Mouse (Mus musculus): ENCODE measurements around the gene Clic1.
A peak's percentile ranks its signal among the peaks of the same experiment; 100 is the strongest.

Clic1 gene

GRCm38 (mm10) chr17:35045807-35046680 is 3.7 kb upstream of the Clic1 start:
- no peak for DNase-seq

GRCm38 (mm10) chr17:35046681-35047455 is 2.9 kb upstream of the Clic1 start, which contains the start of gene Msh5:
Gene Msh5, minus strand, starts transcription at chr17:35046745.
- peak; percentile 99 for DNase-seq

GRCm38 (mm10) chr17:35047688-35048087 is 2.1 kb upstream of the Clic1 start:
- DNase-seq, result peak in 1 of 2 experiments; percentile 54

- DNase-seq, result no peak
Measured at GRCm38 (mm10) chr17:35048149-35048931, 1.4 kb upstream of the Clic1 start.

DNA sequence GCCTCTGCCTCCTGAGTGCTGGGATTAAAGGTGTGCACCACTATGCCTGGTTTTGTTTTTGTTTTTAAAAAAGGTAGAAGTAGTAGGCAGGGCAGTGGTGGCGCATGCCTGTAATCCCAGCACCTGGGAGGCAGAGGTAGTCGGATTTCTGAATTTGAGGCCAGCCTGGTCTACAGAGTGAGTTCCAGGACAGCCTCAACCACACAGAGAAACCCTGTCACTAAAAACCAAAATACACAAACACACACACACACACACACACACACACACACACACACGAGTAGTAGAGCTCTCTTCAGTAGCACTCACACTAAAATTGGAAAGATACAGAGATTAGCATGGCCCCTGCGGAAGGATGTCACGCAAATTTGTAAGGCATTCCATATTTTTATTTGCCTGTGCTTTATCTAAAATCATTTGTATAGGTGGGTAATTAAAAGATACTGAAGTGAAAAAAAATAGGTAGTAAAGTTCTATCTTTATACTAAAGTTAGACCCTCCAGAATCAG is 780 bp upstream of the Clic1 start:
- no peak for DNase-seq

DNA sequence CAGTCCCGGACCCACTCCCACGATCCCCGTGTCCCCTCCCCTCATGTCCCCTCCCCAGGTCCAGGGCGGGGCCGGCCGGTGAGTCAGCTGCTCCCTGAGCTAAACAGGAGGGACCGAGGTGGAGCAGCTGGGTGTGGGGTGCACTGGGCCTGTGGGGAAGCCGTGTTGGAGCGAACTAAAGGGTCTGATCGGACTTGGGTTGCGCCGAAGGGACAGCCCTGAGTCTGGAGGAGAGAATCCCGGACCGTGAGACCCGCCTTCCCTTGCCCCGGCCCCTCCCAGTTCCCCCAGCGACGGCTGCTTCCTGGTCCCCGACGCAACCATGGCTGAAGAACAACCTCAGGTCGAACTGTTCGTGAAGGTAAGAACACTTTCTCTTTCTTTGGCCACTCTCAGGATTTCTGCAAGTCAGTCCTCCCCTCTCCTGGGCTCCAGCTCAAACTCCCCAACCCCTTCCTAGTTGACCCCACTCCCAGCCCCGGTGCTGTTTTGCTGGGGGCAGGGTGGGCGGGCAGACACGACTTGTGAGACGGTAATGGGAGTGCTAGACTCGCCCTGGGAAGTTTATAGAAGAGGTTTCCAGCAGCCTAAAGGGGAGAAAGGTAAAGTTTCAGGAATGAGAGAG is 472 bp downstream of the Clic1 start:
- DNase-seq, result peak; percentile 88

DNA sequence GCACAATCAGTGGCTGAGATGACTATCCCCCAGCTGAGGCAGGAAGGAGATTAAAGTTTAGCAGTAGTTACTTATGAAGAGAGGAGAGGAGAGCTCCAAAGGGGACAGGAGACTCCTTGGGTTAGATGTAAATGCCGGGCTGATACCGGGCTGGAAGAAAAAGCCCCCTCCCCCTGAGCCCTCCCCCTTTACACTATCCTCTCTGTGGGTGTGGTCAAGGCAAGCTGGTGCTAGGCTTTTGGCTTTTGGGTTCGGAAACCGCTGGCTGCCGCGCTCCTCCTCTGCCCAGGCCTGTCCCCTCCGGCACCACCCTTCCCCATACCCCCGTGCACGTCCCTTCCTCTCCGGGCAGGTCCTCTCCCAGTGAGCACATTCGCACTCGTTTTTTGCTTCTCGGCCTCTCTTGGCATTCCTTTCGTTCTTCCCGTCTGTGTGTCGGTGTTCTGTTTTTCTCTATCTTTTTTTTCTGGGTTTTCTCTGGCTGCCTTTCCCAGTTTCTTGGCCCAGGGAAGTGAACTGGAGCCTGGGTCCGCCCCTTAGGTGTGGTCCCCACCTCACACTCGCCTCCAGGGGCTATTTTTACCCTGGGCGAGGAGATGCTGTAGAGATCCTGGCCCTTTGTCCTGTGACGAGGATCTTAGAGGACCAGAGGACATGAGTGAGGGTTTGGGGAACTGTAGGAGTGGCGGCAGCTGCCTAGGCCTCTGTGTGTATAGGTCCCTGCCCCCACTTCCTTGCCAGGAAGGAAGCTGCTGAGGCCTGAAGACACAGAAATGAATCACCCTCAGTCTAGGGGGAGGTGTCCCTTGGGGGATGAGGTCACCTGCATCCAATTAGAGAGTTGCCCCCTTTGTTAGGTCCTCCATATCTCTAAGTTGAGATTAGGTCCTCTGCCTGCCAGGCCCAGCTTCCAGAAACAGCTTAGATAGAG is 1.7 kb downstream of the Clic1 start:
- peak; percentile 86 to 90 for DNase-seq

- no peak for DNase-seq
Measured at GRCm38 (mm10) chr17:35052271-35052798, 2.6 kb downstream of the Clic1 start.

DNA sequence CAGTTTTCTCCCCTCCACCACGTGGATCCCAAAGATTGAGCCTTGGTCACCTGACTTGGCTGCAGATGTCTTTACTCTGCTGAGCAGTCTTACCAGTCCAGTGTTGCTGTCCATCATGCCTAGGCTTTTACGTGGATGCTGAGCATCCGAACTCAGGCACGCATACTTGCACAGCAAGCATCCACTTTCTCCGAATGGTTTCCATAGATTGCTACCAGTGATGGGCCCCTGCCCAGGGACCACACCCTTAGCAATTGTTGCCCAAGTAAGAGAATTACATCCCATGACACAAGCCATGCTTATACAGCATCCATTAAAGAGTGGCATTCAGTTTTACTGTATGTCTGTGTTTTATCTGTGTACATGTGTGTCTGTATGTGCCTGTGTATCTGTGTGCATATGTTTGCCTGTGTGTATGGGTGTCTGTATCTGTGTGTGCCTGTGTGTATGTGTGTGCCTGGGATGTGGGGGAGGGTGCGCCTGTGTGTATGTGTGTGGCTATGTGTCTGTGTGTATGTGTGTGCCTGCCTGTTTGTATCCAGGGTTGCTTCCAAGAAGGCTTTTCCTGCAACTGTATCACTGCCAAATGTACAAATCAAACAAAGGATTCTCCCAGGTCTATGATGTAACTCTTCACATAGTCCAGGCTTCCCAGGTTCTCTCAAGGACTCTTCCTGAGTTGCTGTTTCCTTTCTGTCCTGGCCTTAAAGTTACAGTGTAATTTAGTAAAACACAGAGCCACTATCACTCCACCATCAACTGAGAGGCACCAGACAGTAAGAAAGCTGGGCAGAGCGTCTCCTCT is 6.1 kb downstream of the Clic1 start:
- no peak for DNase-seq

DNA sequence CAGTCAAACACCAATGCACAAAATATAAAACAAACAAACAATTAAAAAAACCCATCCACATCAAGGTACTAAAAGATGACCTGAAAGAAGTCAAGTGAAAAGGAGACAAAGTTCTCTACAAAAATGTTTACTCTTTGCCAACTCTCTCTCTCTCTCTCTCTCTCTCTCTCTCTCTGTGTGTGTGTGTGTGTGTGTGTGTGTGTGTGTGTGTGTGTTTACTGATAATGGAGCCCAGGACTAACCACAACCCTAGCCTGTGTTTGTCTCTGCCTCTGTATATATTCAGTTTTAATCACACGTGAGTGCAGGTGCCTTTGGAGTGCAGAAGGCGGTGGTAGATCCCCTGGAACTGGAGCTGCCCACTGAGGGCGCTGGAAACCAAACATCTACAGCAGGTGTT is 7.3 kb downstream of the Clic1 start:
- DNase-seq, result no peak

DNA sequence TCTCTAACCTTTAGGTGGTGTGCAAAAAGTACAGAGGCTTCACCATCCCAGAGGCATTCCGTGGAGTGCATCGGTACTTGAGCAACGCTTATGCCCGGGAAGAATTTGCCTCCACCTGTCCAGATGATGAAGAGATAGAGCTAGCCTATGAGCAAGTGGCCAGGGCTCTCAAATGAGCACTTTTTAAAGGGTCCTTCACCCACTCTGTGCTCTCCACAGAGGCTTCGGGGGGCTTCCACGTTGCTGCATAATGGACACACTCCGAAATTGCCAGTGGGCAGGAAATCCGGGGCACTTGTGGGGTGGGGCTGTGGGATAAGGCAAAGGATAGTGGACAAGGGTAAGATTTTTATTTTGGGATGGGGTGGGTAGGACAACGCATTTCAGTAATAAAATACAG is 8.6 kb downstream of the Clic1 start:
- no peak for DNase-seq

GRCm38 (mm10) chr17:35058911-35059892 is 9.4 kb downstream of the Clic1 start, which contains the start of gene Ddah2:
Gene Ddah2, plus strand, starts transcription at chr17:35059035.
- DNase-seq, result peak; percentile 88 to 92

GRCm38 (mm10) chr17:35060071-35060470 is 10.3 kb downstream of the Clic1 start:
- no peak for DNase-seq

DNA sequence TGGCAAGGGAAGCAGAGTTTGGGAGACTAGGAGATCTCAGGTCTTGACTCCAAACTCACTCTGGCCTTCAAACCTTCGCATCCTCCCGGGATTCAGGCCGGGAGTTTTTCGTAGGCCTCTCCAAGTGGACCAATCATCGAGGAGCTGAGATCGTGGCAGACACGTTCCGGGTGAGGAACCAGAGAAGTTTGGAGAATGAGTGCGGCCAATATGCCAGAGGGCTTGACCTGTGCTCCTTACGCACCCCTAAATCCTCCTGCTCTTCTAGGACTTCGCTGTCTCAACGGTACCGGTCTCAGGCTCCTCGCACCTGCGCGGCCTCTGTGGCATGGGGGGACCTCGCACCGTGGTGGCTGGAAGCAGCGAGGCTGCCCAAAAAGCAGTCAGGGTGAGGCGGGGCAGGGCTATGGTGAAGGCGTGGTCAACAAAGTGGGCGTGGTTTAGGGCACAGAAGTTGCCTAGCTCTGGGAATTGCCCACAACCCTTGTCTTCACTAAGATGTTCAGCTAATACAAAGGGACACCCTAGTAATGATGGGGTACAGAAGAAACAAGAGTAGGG is 11.1 kb downstream of the Clic1 start:
- peak; percentile 53 to 62 for DNase-seq

GRCm38 (mm10) chr17:35061299-35061698 is 11.5 kb downstream of the Clic1 start:
- DNase-seq, result no peak

GRCm38 (mm10) chr17:35063466-35063865 is 13.7 kb downstream of the Clic1 start:
- DNase-seq, result no peak

- DNase-seq, result no peak
Measured at GRCm38 (mm10) chr17:35064378-35064877, 14.7 kb downstream of the Clic1 start.

Measured in lung, adult 18-20 months (tissue).